Mouse (Mus musculus) small intestine, adult 2 months (tissue): ENCODE results near the gene Gpr176. TPM values are rescaled to one million over a fixed set of nuclear protein-coding genes. Genes with fewer than 3 reads are reported as not detected.

ENCODE experiments used
- H3K27ac ChIP-seq: fragments of 200-500 bp; 2 replicates; pipeline ENCODE4 v1.5.1; 2012; ENCODE audit warnings: low read depth, low read length, control low read depth, inconsistent platforms; ENCODE audit not compliant: insufficient read depth
- H3K27me3 ChIP-seq: fragments of 200-500 bp; 2 replicates; pipeline ENCODE4 v1.6.1; 2012; ENCODE audit warnings: mild to moderate bottlenecking, moderate library complexity, low read length, inconsistent platforms; ENCODE audit not compliant: control insufficient read depth, insufficient read depth
- H3K36me3 ChIP-seq: fragments of 200-500 bp; 2 replicates; pipeline ENCODE4 v1.6.1; 2012; ENCODE audit warnings: mild to moderate bottlenecking, low read length, control low read depth, inconsistent platforms; ENCODE audit not compliant: control insufficient read depth, insufficient read depth
- H3K4me1 ChIP-seq: fragments of 200-500 bp; 2 replicates; pipeline ENCODE4 v1.6.1; 2012; ENCODE audit warnings: low read length, inconsistent platforms, mixed read lengths; ENCODE audit not compliant: control insufficient read depth, insufficient read depth, insufficient read length
- H3K4me3 ChIP-seq: fragments of 200-500 bp; 2 replicates; pipeline ENCODE4 v1.5.1; 2012; ENCODE audit warnings: low read depth, mild to moderate bottlenecking, control low read depth, inconsistent platforms, low read length, moderate library complexity
- CTCF ChIP-seq: fragments of 200-500 bp; IDR thresholded peaks from 2 replicates; pipeline ENCODE4 v1.5.1; 2012; ENCODE audit warnings: low read depth, mild to moderate bottlenecking, control low read depth, inconsistent platforms, low read length, moderate library complexity, mixed read lengths; ENCODE audit not compliant: insufficient replicate concordance, insufficient read length; ENCODE audit errors: extremely low read depth
- POLR2A ChIP-seq: fragments of 200-500 bp; IDR thresholded peaks from 2 replicates; pipeline ENCODE4 v1.6.1; 2012; ENCODE audit warnings: low read depth, mild to moderate bottlenecking, control low read depth, inconsistent platforms, low read length, moderate library complexity
- WGBS: fragments of 180-500 bp; shearing (Covaris S2); methylation state at CpG from one replicate; pipeline ENCODE4 v1.1.7; 2018; 5-methylcytosine and 5-hydroxymethylcytosine counted together
- polyA plus RNA-seq: library from polyadenylated mRNA; depleted of rRNA; stranded (reverse); fragments of >200 nt; gene quantifications from 2 replicates; pipeline ENCODE4 v1.2.3, GENCODE M21; 2012

Gpr176 gene
- polyA plus RNA-seq, 1 experiment: 0.11 TPM

GRCm38 (mm10) chr2:118341295-118341694 is 31.9 kb downstream of the Gpr176 start:
- Histone ChIP-seq H3K4me1 (no peaks in the 10 kb centered on the region), H3K27me3 (no peaks in the 10 kb centered on the region), H3K27ac (no peak overlapping the region), H3K36me3 (no peaks in the 10 kb centered on the region), H3K4me3 (no peak overlapping the region)
- WGBS: 75% methylated on average over 7 of the region's 7 CpGs
- TF ChIP-seq CTCF (no peak), POLR2A (no peak)

GRCm38 (mm10) chr2:118336084-118336483 is 37.1 kb downstream of the Gpr176 start:
- Histone ChIP-seq H3K36me3 (no peaks in the 10 kb centered on the region), H3K4me1 (no peaks in the 10 kb centered on the region), H3K27me3 (no peaks in the 10 kb centered on the region), H3K4me3 (no peak overlapping the region), H3K27ac (no peak overlapping the region)
- 20% methylated on average over 2 of the region's 2 CpGs for WGBS
- TF ChIP-seq CTCF (no peak), POLR2A (no peak)

DNA sequence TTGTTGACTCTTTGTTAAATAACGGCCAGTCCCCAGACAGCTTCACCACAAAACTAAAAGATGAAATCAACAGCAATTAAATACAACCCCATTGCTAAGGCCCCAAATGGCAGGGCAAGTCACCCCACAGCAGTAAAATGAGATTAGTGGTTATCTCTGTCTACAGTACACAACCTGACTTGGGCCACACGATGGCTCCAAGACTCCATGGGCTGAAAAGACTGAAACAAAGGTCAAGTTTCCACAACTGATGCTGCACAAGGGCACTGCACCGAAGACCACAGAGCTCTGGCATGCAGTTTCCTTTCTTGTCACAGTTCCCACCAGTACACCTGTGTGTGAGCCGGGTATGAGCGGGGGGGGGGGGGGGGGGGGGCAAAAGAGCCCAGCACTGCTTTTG is 50.6 kb downstream of the Gpr176 start:
- 29% methylated on average over 5 of the region's 5 CpGs for WGBS
- Histone ChIP-seq H3K4me1 (no peaks in the 10 kb centered on the region), H3K4me3 (no peak overlapping the region), H3K36me3 (no peaks in the 10 kb centered on the region), H3K27ac (no peak overlapping the region), H3K27me3 (no peaks in the 10 kb centered on the region)
- TF ChIP-seq CTCF (no peak), POLR2A (no peak)

GRCm38 (mm10) chr2:118321804-118322203 is 51.4 kb downstream of the Gpr176 start:
- Histone ChIP-seq H3K36me3 (no peaks in the 10 kb centered on the region), H3K27me3 (no peaks in the 10 kb centered on the region), H3K4me1 (no peaks in the 10 kb centered on the region), H3K4me3 (no peak overlapping the region), H3K27ac (no peak overlapping the region)
- WGBS: 70% methylated on average over 4 of the region's 4 CpGs
- no peak for TF ChIP-seq CTCF

DNA sequence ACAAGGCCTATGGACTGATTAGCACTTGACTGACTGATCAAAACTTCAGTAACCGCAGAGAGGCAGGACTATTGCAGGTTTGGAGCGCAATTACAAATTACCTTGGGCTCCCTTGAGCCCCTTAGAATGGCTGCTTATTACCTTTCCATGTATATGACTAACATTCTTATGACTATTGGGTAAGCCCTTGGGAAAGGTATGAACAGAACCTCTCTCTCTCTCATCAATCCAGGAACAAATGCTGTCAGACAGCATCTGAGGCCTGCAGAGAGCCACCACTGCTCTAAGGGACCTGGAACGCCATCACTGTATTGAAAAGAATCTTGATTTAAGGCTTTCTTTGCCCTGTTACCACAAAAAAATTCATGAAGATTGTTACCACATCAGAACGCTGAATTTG is 52.1 kb downstream of the Gpr176 start:
- TF ChIP-seq CTCF (no peak), POLR2A (no peak)
- WGBS: 96% methylated on average over 4 of the region's 4 CpGs
- H3K4me1 ChIP-seq: no peaks in the 10 kb centered on the region
- no peaks in the 10 kb centered on the region for H3K27me3 ChIP-seq
- H3K27ac ChIP-seq: no peak overlapping the region
- no peaks in the 10 kb centered on the region for H3K36me3 ChIP-seq
- H3K4me3 ChIP-seq: no peak overlapping the region

DNA sequence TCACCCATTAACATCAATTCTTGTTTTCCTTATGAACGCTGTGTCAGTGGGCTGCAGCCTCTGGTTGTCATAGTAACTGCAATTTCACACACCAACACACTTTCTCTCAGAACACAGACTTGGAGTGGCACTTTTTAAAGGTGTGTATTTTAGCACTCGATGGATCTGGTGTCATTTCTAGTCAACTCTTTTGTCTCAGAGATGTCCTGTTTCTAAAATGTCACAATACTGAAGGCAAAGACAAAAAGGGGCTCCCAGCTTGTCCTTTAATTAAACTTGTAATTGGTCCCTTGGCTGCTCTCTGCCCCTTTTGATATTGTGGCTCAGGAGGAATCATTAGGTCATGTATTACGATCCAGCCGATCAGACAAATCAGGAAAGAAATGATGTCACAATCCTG is 52.7 kb downstream of the Gpr176 start:
- no peaks in the 10 kb centered on the region for H3K27me3 ChIP-seq
- no peak overlapping the region for H3K4me3 ChIP-seq
- H3K4me1 ChIP-seq: no peaks in the 10 kb centered on the region
- TF ChIP-seq POLR2A: no peak
- no peak for TF ChIP-seq CTCF
- H3K27ac ChIP-seq: no peak overlapping the region
- 64% methylated on average over 4 of the region's 4 CpGs for WGBS
- no peaks in the 10 kb centered on the region for H3K36me3 ChIP-seq

- Histone ChIP-seq H3K27ac (no peak overlapping the region), H3K4me1 (no peaks in the 10 kb centered on the region), H3K4me3 (no peak overlapping the region), H3K27me3 (no peaks in the 10 kb centered on the region), H3K36me3 (no peaks in the 10 kb centered on the region)
- 58% methylated on average over 5 of the region's 5 CpGs for WGBS
- TF ChIP-seq CTCF: no peak
- TF ChIP-seq POLR2A: no peak
Observed at GRCm38 (mm10) chr2:118319176-118319575, 54.0 kb downstream of the Gpr176 start.

DNA sequence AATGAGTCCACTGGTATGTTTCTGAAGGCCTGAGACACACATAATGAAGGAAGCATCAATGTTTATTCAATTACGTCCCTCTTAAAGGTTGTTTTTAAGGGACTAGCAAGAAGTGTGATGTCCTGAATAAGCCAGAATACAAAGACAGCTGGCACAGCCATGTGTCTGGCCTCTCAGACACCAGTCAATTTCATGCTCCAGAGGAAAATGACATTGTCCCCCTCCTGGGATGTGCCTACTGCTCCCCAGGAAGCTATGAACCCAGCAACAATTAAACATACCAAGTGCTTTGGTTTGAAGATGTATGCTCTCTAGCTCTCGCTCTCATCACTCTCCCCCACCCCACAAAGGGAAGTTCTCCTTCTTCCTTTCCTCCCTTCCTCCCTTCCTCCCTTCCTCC is 56.3 kb downstream of the Gpr176 start:
- WGBS: 79% methylated on average over 2 of the region's 2 CpGs
- Histone ChIP-seq H3K4me1 (no peaks in the 10 kb centered on the region), H3K27ac (no peak overlapping the region), H3K27me3 (no peaks in the 10 kb centered on the region), H3K4me3 (no peak overlapping the region), H3K36me3 (no peaks in the 10 kb centered on the region)
- no peak for TF ChIP-seq CTCF
- no peak for TF ChIP-seq POLR2A
